Mouse (Mus musculus) stomach, embryonic 16.5 days (tissue): Measurements from ENCODE around the gene Kat14. TPM values are rescaled to one million over a fixed set of nuclear protein-coding genes. Genes with fewer than 3 reads are reported as not detected.
A peak's percentile ranks its signal among the peaks of the same experiment; 100 is the strongest.

Experiments
- ATAC-seq: fragments of 200-750 bp; cut with Nextera tagmentation; 2 replicates; pipeline ENCODE4 v1.8.0; 2017; ENCODE audit warnings: moderate number of reproducible peaks, moderate TSS enrichment; ENCODE audit not compliant: insufficient read depth, low FRiP score
- H3K27ac ChIP-seq: fragments of 300-500 bp; sonication (generic); 2 replicates; pipeline ENCODE4 v1.5.1; 2014; ENCODE audit warnings: low read length
- H3K27me3 ChIP-seq: fragments of 300-500 bp; sonication (generic); 2 replicates; pipeline ENCODE4 v1.6.1; 2014; ENCODE audit warnings: low read length, control low read depth, mixed read lengths; ENCODE audit not compliant: control insufficient read depth, insufficient read depth
- H3K36me3 ChIP-seq: fragments of 300-500 bp; sonication (generic); 2 replicates; pipeline ENCODE4 v1.6.1; 2014; ENCODE audit warnings: low read length; ENCODE audit not compliant: control insufficient read depth, insufficient read depth
- H3K4me1 ChIP-seq: fragments of 300-500 bp; sonication (generic); 2 replicates; pipeline ENCODE4 v1.6.1; 2014; ENCODE audit warnings: low read length, control low read depth, mixed read lengths; ENCODE audit not compliant: control insufficient read depth, insufficient read depth
- H3K4me2 ChIP-seq: fragments of 300-500 bp; sonication (generic); 2 replicates; pipeline ENCODE4 v1.6.1; 2014; ENCODE audit warnings: low read depth, low read length, mixed read lengths
- H3K4me3 ChIP-seq: fragments of 300-500 bp; sonication (generic); replicated peaks from 2 replicates; pipeline ENCODE4 v1.5.1; 2014; ENCODE audit warnings: mild to moderate bottlenecking, low read length
- H3K9ac ChIP-seq: fragments of 300-500 bp; sonication (generic); 2 replicates; pipeline ENCODE4 v1.6.1; 2014; ENCODE audit warnings: low read length
- H3K9me3 ChIP-seq: fragments of 300-500 bp; sonication (generic); replicated peaks from 2 replicates; pipeline ENCODE4 v1.6.1; 2016; ENCODE audit warnings: low read length, control low read depth; ENCODE audit not compliant: control insufficient read depth
- WGBS: fragments of 180-500 bp; shearing (Covaris S2); extraction: QIAGEN DNeasy Blood & Tissue Kit; methylation state at CpG from one replicate; pipeline ENCODE4 v1.1.7; 2014; 5-methylcytosine and 5-hydroxymethylcytosine counted together
- polyA plus RNA-seq: library from polyadenylated mRNA; unstranded; fragments of >200 nt; fragmentation: Nextera tagmentation; extraction: Ambion mirVana; gene quantifications from 2 replicates; pipeline ENCODE4 v1.2.1, GENCODE M21; 2015

Gene Kat14
- polyA plus RNA-seq, 1 experiment from 2014 or later, result 34.6 TPM

GRCm38 (mm10) chr2:144428659-144429058, 59.9 kb downstream of the Kat14 start:
- Histone ChIP-seq H3K4me1 (peaks cover 7% of the 10 kb centered on the region), H3K27ac (peak overlapping the region; percentile 12), H3K9ac (no peak overlapping the region), H3K4me3 (no peak overlapping the region), H3K36me3 (no peaks in the 10 kb centered on the region), H3K27me3 (no peaks in the 10 kb centered on the region), H3K9me3 (no peaks in the 10 kb centered on the region), H3K4me2 (no peak overlapping the region)
- WGBS, result 66% methylated on average over 8 of the region's 8 CpGs
- peak; percentile 34; the same call in 1 of the 2 replicates for ATAC-seq

GRCm38 (mm10) chr2:144429171-144429570, 60.4 kb downstream of the Kat14 start:
- Histone ChIP-seq H3K36me3 (no peaks in the 10 kb centered on the region), H3K9ac (peak overlapping the region; percentile 19; the same call in 1 of the 2 replicates), H3K4me2 (no peak overlapping the region), H3K9me3 (no peaks in the 10 kb centered on the region), H3K4me1 (peaks cover 7% of the 10 kb centered on the region), H3K27me3 (no peaks in the 10 kb centered on the region), H3K27ac (peak overlapping the region; percentile 12), H3K4me3 (no peak overlapping the region)
- WGBS, result 61% methylated on average over 7 of the region's 7 CpGs
- peak; percentile 59; the same call in 1 of the 2 replicates for ATAC-seq

- Histone ChIP-seq H3K27me3 (no peaks in the 10 kb centered on the region), H3K27ac (no peak overlapping the region), H3K4me2 (no peak overlapping the region), H3K4me3 (no peak overlapping the region), H3K9me3 (no peaks in the 10 kb centered on the region), H3K9ac (no peak overlapping the region), H3K36me3 (no peaks in the 10 kb centered on the region), H3K4me1 (peaks cover 7% of the 10 kb centered on the region)
- no peak for ATAC-seq
- 68% methylated on average over 5 of the region's 5 CpGs for WGBS
Measured at GRCm38 (mm10) chr2:144431286-144431825, 62.6 kb downstream of the Kat14 start.

GRCm38 (mm10) chr2:144435679-144436078, 66.9 kb downstream of the Kat14 start:
- H3K9me3 ChIP-seq, result no peaks in the 10 kb centered on the region
- H3K27me3 ChIP-seq, result no peaks in the 10 kb centered on the region
- H3K9ac ChIP-seq, result no peak overlapping the region
- ATAC-seq, result no peak
- H3K4me1 ChIP-seq, result no peaks in the 10 kb centered on the region
- H3K4me2 ChIP-seq, result no peak overlapping the region
- H3K27ac ChIP-seq, result no peak overlapping the region
- WGBS, result 65% methylated on average over 10 of the region's 10 CpGs
- H3K36me3 ChIP-seq, result no peaks in the 10 kb centered on the region
- no peak overlapping the region for H3K4me3 ChIP-seq

- no peaks in the 10 kb centered on the region for H3K4me1 ChIP-seq
- 63% methylated on average over 4 of the region's 4 CpGs for WGBS
- H3K36me3 ChIP-seq, result no peaks in the 10 kb centered on the region
- H3K4me2 ChIP-seq, result no peak overlapping the region
- no peak overlapping the region for H3K4me3 ChIP-seq
- no peaks in the 10 kb centered on the region for H3K9me3 ChIP-seq
- H3K27ac ChIP-seq, result no peak overlapping the region
- no peaks in the 10 kb centered on the region for H3K27me3 ChIP-seq
- no peak for ATAC-seq
- H3K9ac ChIP-seq, result no peak overlapping the region
Measured at GRCm38 (mm10) chr2:144438424-144438823, 69.6 kb downstream of the Kat14 start.

- WGBS, result 66% methylated on average over 3 of the region's 3 CpGs
- no peak for ATAC-seq
- H3K27ac ChIP-seq, result no peak overlapping the region
Measured at GRCm38 (mm10) chr2:144439191-144439700, 70.5 kb downstream of the Kat14 start.

GRCm38 (mm10) chr2:144441386-144441915, 72.7 kb downstream of the Kat14 start:
- no peaks in the 10 kb centered on the region for H3K27me3 ChIP-seq
- H3K4me2 ChIP-seq, result no peak overlapping the region
- ATAC-seq, result peak; percentile 78
- WGBS, result 56% methylated on average over 11 of the region's 11 CpGs
- no peaks in the 10 kb centered on the region for H3K4me1 ChIP-seq
- no peaks in the 10 kb centered on the region for H3K9me3 ChIP-seq
- H3K27ac ChIP-seq, result peak overlapping the region; percentile 21; the same call in 1 of the 2 replicates
- H3K9ac ChIP-seq, result no peak overlapping the region
- H3K4me3 ChIP-seq, result no peak overlapping the region
- H3K36me3 ChIP-seq, result no peaks in the 10 kb centered on the region

More at GRCm38 (mm10) chr2:144439191-144439700, 70.5 kb downstream of the Kat14 start:
- no peaks in the 10 kb centered on the region for H3K27me3 ChIP-seq
- H3K9me3 ChIP-seq, result no peaks in the 10 kb centered on the region
- no peaks in the 10 kb centered on the region for H3K4me1 ChIP-seq
- no peak overlapping the region for H3K4me2 ChIP-seq
- no peak overlapping the region for H3K9ac ChIP-seq
- H3K36me3 ChIP-seq, result no peaks in the 10 kb centered on the region
- H3K4me3 ChIP-seq, result no peak overlapping the region

GRCm38 (mm10) chr2:144446360-144446999, 77.7 kb downstream of the Kat14 start:
- Histone ChIP-seq H3K9ac (no peak overlapping the region), H3K9me3 (no peaks in the 10 kb centered on the region), H3K36me3 (no peaks in the 10 kb centered on the region), H3K4me3 (no peak overlapping the region), H3K27ac (no peak overlapping the region), H3K4me1 (no peaks in the 10 kb centered on the region), H3K27me3 (no peaks in the 10 kb centered on the region), H3K4me2 (no peak overlapping the region)
- WGBS, result 77% methylated on average over 7 of the region's 7 CpGs
- ATAC-seq, result no peak

GRCm38 (mm10) chr2:144450378-144450777, 81.6 kb downstream of the Kat14 start:
- WGBS, result 65% methylated on average over 2 of the region's 2 CpGs
- Histone ChIP-seq H3K27ac (no peak overlapping the region), H3K9me3 (no peaks in the 10 kb centered on the region), H3K4me1 (no peaks in the 10 kb centered on the region), H3K4me2 (no peak overlapping the region), H3K27me3 (peaks cover 3% of the 10 kb centered on the region; the same call in 1 of the 2 replicates), H3K36me3 (no peaks in the 10 kb centered on the region), H3K9ac (no peak overlapping the region), H3K4me3 (no peak overlapping the region)
- ATAC-seq, result no peak
